Mouse (Mus musculus): Measurements from ENCODE around the gene Lsm2. TPM values are rescaled to one million over a fixed set of nuclear protein-coding genes. Genes with fewer than 3 reads are reported as not detected.

Lsm2 gene
- polyA plus RNA-seq, 1 experiment from 2014 or later = 211 TPM

DNA sequence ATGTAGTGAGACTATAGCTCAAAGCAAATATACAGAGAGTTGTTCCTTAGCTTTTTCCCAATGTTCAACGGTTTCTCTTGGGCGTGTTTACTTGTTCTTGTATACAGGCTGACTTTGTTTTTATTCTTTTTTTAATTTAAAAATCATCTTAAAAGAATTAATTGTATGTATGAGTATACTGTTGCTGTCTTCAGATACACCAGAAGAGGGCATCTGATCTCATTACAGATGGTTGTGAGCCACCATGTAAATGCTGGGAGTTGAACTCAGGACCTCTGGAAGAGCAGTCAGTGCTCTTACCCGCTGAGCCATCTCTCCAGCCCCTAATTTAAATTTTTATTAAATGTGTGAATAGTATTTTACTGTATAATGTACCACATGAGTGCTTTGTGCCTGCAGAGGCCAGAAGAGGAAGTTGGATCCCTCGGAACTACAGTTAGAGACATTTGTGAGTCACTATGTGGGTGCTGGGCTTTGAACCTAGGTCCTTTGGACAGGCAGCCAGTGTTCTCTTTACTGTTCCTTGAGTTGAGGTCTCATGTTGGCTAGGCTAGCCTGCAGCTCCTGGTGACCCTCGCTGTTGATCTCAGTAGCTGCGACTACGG, 25.8 kb downstream of the Lsm2 start:
- WGBS = 93% methylated on average over 7 of the region's 7 CpGs
- no peak overlapping the region for H3K4me3 ChIP-seq (ENCODE audit: low read depth, low read length)
- no peak overlapping the region for H3K4me2 ChIP-seq (ENCODE audit: low read depth)
- H3K27ac ChIP-seq (ENCODE audit: low read depth, low read length) = no peak overlapping the region
- H3K9me3 ChIP-seq (ENCODE audit: control insufficient read depth, low read length) = no peaks in the 10 kb centered on the region
- H3K4me1 ChIP-seq (ENCODE audit: control insufficient read depth, insufficient read depth, low read length) = peaks cover 8% of the 10 kb centered on the region
- H3K36me3 ChIP-seq (ENCODE audit: control insufficient read depth, insufficient read depth, low read length) = peaks cover 36% of the 10 kb centered on the region
- H3K9ac ChIP-seq (ENCODE audit: low read length) = no peak overlapping the region
- ATAC-seq (ENCODE audit: insufficient read depth, low FRiP score, low TSS enrichment) = no peak
- no peaks in the 10 kb centered on the region for H3K27me3 ChIP-seq (ENCODE audit: control insufficient read depth, insufficient read depth, low read length)
- DNase-seq (ENCODE audit: low spot score) = no peak

- no peaks in the 10 kb centered on the region for H3K9me3 ChIP-seq (ENCODE audit: control insufficient read depth, low read length)
- H3K9ac ChIP-seq (ENCODE audit: low read length) = no peak overlapping the region
- 86% methylated on average over 7 of the region's 7 CpGs for WGBS
- H3K4me3 ChIP-seq (ENCODE audit: low read depth, low read length) = no peak overlapping the region
- no peak overlapping the region for H3K27ac ChIP-seq (ENCODE audit: low read depth, low read length)
- H3K4me1 ChIP-seq (ENCODE audit: control insufficient read depth, insufficient read depth, low read length) = no peaks in the 10 kb centered on the region
- DNase-seq (ENCODE audit: low spot score) (no peak), ATAC-seq (ENCODE audit: insufficient read depth, low FRiP score, low TSS enrichment) (no peak)
- H3K36me3 ChIP-seq (ENCODE audit: control insufficient read depth, insufficient read depth, low read length) = peaks cover 49% of the 10 kb centered on the region
- no peak overlapping the region for H3K4me2 ChIP-seq (ENCODE audit: low read depth)
- H3K27me3 ChIP-seq (ENCODE audit: control insufficient read depth, insufficient read depth, low read length) = no peaks in the 10 kb centered on the region
Measured at GRCm38 (mm10) chr17:35009586-35009985, 27.9 kb downstream of the Lsm2 start.

- ATAC-seq (ENCODE audit: insufficient read depth, low FRiP score, low TSS enrichment) = no peak
- no peaks in the 10 kb centered on the region for H3K27me3 ChIP-seq (ENCODE audit: control insufficient read depth, insufficient read depth, low read length)
- no peak for DNase-seq (ENCODE audit: low spot score)
- H3K4me3 ChIP-seq (ENCODE audit: low read depth, low read length) = no peak overlapping the region
- 94% methylated on average over 8 of the region's 8 CpGs for WGBS
- H3K27ac ChIP-seq (ENCODE audit: low read depth, low read length) = no peak overlapping the region
- H3K4me1 ChIP-seq (ENCODE audit: control insufficient read depth, insufficient read depth, low read length) = no peaks in the 10 kb centered on the region
- no peak overlapping the region for H3K4me2 ChIP-seq (ENCODE audit: low read depth)
- H3K9me3 ChIP-seq (ENCODE audit: control insufficient read depth, low read length) = no peaks in the 10 kb centered on the region
- H3K36me3 ChIP-seq (ENCODE audit: control insufficient read depth, insufficient read depth, low read length) = peaks cover 48% of the 10 kb centered on the region
- no peak overlapping the region for H3K9ac ChIP-seq (ENCODE audit: low read length)
Measured at GRCm38 (mm10) chr17:35011440-35011839, 29.8 kb downstream of the Lsm2 start.

- Histone ChIP-seq H3K4me1 (ENCODE audit: control insufficient read depth, insufficient read depth, low read length) (no peaks in the 10 kb centered on the region), H3K4me2 (ENCODE audit: low read depth) (no peak overlapping the region), H3K9ac (ENCODE audit: low read length) (no peak overlapping the region), H3K27ac (ENCODE audit: low read depth, low read length) (no peak overlapping the region), H3K36me3 (ENCODE audit: control insufficient read depth, insufficient read depth, low read length) (peaks cover 45% of the 10 kb centered on the region), H3K9me3 (ENCODE audit: control insufficient read depth, low read length) (no peaks in the 10 kb centered on the region), H3K27me3 (ENCODE audit: control insufficient read depth, insufficient read depth, low read length) (no peaks in the 10 kb centered on the region), H3K4me3 (ENCODE audit: low read depth, low read length) (no peak overlapping the region)
- no peak for ATAC-seq (ENCODE audit: insufficient read depth, low FRiP score, low TSS enrichment)
- no peak for DNase-seq (ENCODE audit: low spot score)
- WGBS = 81% methylated on average over 13 of the region's 13 CpGs
Measured at GRCm38 (mm10) chr17:35012430-35012829, 30.8 kb downstream of the Lsm2 start.

DNA sequence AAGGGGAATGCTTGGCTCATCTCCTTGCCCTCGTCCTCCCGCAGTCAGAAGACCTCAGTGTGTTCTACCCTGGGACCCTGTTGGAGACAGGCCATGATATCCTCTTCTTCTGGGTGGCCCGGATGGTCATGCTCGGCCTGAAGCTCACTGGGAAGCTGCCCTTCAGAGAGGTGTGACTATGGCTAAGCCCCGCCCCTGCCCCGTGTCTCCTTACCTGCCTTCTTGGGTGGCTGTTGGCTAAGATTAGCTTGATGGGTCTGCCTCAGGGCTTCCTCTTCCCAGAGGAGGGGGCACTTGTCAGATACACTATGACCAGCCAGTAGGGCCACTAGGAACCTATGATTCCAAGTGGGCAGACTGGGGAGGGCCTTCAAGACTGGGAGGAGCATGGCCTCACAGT, 31.6 kb downstream of the Lsm2 start:
- no peaks in the 10 kb centered on the region for H3K4me1 ChIP-seq (ENCODE audit: control insufficient read depth, insufficient read depth, low read length)
- peaks cover 41% of the 10 kb centered on the region for H3K36me3 ChIP-seq (ENCODE audit: control insufficient read depth, insufficient read depth, low read length)
- no peaks in the 10 kb centered on the region for H3K9me3 ChIP-seq (ENCODE audit: control insufficient read depth, low read length)
- no peak overlapping the region for H3K27ac ChIP-seq (ENCODE audit: low read depth, low read length)
- no peak overlapping the region for H3K9ac ChIP-seq (ENCODE audit: low read length)
- WGBS = 89% methylated on average over 6 of the region's 6 CpGs
- DNase-seq (ENCODE audit: low spot score) (no peak), ATAC-seq (ENCODE audit: insufficient read depth, low FRiP score, low TSS enrichment) (no peak)
- no peaks in the 10 kb centered on the region for H3K27me3 ChIP-seq (ENCODE audit: control insufficient read depth, insufficient read depth, low read length)
- H3K4me3 ChIP-seq (ENCODE audit: low read depth, low read length) = no peak overlapping the region
- H3K4me2 ChIP-seq (ENCODE audit: low read depth) = no peak overlapping the region

DNA sequence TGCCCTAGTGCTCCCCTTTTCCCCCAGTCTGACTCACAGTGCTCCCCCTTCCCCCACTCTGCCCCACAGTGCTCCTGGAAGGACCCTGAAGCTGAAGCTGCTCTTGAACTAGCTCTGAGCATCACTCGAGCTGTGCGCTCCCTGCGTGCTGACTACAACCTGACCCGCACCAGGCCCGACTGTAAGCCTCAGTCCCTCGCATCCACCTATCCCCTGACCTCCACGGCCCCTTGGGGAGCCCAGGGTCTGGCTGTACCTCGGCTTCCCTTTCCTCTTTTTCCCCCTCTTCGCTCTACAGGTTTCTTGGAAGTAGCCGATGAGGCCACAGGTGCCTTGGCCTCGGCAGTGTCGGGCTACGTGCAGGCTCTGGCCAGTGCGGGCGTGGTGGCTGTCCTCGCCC, 33.6 kb downstream of the Lsm2 start:
- Histone ChIP-seq H3K4me2 (ENCODE audit: low read depth) (no peak overlapping the region), H3K4me1 (ENCODE audit: control insufficient read depth, insufficient read depth, low read length) (no peaks in the 10 kb centered on the region), H3K27ac (ENCODE audit: low read depth, low read length) (no peak overlapping the region), H3K4me3 (ENCODE audit: low read depth, low read length) (no peak overlapping the region), H3K9ac (ENCODE audit: low read length) (no peak overlapping the region), H3K9me3 (ENCODE audit: control insufficient read depth, low read length) (no peaks in the 10 kb centered on the region), H3K27me3 (ENCODE audit: control insufficient read depth, insufficient read depth, low read length) (no peaks in the 10 kb centered on the region), H3K36me3 (ENCODE audit: control insufficient read depth, insufficient read depth, low read length) (peaks cover 38% of the 10 kb centered on the region)
- no peak for DNase-seq (ENCODE audit: low spot score)
- WGBS = 92% methylated on average over 16 of the region's 16 CpGs
- no peak for ATAC-seq (ENCODE audit: insufficient read depth, low FRiP score, low TSS enrichment)

GRCm38 (mm10) chr17:35016376-35016775, 34.7 kb downstream of the Lsm2 start, which contains the start of gene Vwa7:
TSS of gene Vwa7 (plus strand) at chr17:35016579.
- Histone ChIP-seq H3K4me3 (ENCODE audit: low read depth, low read length) (no peak within 1 kb of the TSS), H3K36me3 (ENCODE audit: control insufficient read depth, insufficient read depth, low read length) (peaks cover 31% of the 10 kb centered on the region), H3K27me3 (ENCODE audit: control insufficient read depth, insufficient read depth, low read length) (no peaks in the 10 kb centered on the region), H3K9ac (ENCODE audit: low read length) (no peak within 1 kb of the TSS), H3K4me2 (ENCODE audit: low read depth) (no peak within 1 kb of the TSS), H3K4me1 (ENCODE audit: control insufficient read depth, insufficient read depth, low read length) (no peaks in the 10 kb centered on the region), H3K9me3 (ENCODE audit: control insufficient read depth, low read length) (no peaks in the 10 kb centered on the region), H3K27ac (ENCODE audit: low read depth, low read length) (no peak within 1 kb of the TSS)
- ATAC-seq (ENCODE audit: insufficient read depth, low FRiP score, low TSS enrichment) (no peak), DNase-seq (ENCODE audit: low spot score) (no peak)
- WGBS = 84% methylated on average over 12 of the region's 12 CpGs

GRCm38 (mm10) chr17:35016791-35017705, 35.4 kb downstream of the Lsm2 start:
- Histone ChIP-seq H3K4me2 (ENCODE audit: low read depth) (no peak overlapping the region), H3K9ac (ENCODE audit: low read length) (no peak overlapping the region), H3K27ac (ENCODE audit: low read depth, low read length) (no peak overlapping the region), H3K27me3 (ENCODE audit: control insufficient read depth, insufficient read depth, low read length) (no peaks in the 10 kb centered on the region), H3K36me3 (ENCODE audit: control insufficient read depth, insufficient read depth, low read length) (peaks cover 25% of the 10 kb centered on the region), H3K4me1 (ENCODE audit: control insufficient read depth, insufficient read depth, low read length) (no peaks in the 10 kb centered on the region), H3K9me3 (ENCODE audit: control insufficient read depth, low read length) (no peaks in the 10 kb centered on the region), H3K4me3 (ENCODE audit: low read depth, low read length) (no peak overlapping the region)
- no peak for ATAC-seq (ENCODE audit: insufficient read depth, low FRiP score, low TSS enrichment)
- no peak for DNase-seq (ENCODE audit: low spot score)
- 81% methylated on average over 10 of the region's 10 CpGs for WGBS

GRCm38 (mm10) chr17:35017706-35018030, 36.0 kb downstream of the Lsm2 start:
- WGBS = 77% methylated on average over 14 of the region's 14 CpGs
- ATAC-seq (ENCODE audit: insufficient read depth, low FRiP score, low TSS enrichment) = no peak

More at GRCm38 (mm10) chr17:35017706-35018030, 36.0 kb downstream of the Lsm2 start:
- Histone ChIP-seq H3K9me3 (ENCODE audit: control insufficient read depth, low read length) (no peaks in the 10 kb centered on the region), H3K4me3 (ENCODE audit: low read depth, low read length) (no peak overlapping the region), H3K27me3 (ENCODE audit: control insufficient read depth, insufficient read depth, low read length) (no peaks in the 10 kb centered on the region), H3K4me1 (ENCODE audit: control insufficient read depth, insufficient read depth, low read length) (no peaks in the 10 kb centered on the region), H3K27ac (ENCODE audit: low read depth, low read length) (no peak overlapping the region), H3K4me2 (ENCODE audit: low read depth) (no peak overlapping the region), H3K36me3 (ENCODE audit: control insufficient read depth, insufficient read depth, low read length) (peaks cover 23% of the 10 kb centered on the region), H3K9ac (ENCODE audit: low read length) (no peak overlapping the region)
- DNase-seq (ENCODE audit: low spot score) = no peak

Measured in neural tube, embryonic 11.5 days (tissue).